Mouse (Mus musculus) right cerebral cortex, adult 18-20 months (tissue): Measurements from ENCODE around the gene Inhbb.
A peak's percentile ranks its signal among the peaks of the same experiment; 100 is the strongest.

Source experiments
- DNase-seq: peaks from one replicate; pipeline ENCODE4 v3.0.0; 2022; ENCODE audit warnings: mixed read lengths

Inhbb gene

DNA sequence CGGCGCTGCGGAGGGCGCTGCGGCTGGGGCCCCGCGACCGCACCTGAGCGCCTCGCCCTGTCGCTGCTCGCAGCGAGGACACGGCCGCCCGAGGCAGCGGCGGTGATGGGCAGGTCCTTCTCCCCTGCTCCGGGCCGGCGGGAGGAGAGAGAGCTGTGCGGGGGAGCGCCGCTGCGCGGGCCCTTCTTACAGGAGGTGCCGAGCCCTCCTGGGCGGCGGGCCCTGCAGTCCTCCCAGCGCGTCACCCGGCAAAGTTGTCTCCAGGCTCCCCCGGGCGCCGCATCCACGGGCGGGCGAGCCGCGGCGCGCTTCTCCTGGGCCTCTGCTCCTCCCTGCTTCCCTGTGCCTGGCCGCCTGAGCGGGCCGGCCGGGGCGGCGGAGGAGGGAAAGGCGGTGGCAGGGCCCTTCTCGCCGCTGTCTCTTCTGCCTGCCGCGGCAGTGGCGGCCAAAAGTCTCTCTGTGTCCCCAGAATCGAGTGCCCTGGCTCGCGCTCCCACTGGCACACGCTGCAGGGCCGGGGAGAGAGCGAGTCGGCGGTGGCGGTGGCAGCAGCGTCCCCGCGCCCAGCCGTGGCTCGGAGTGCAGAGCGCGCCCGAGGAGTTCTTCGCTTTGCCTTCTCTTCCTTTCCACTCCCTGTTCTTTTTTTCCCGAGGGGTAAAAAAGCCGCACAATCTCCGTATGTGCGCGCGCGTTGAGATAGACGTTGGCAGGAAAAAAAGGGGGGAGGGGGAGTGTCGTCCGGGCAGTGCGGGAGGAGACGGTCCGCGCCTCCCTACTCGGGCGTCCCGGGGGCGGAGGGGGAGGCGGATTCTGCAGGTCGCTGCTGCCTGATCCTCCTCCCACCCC lies at the start of gene Inhbb:
TSS of gene Inhbb (minus strand) at position 673 of the 846 bp plus-strand sequence.
- peak; percentile 37 for DNase-seq

DNA sequence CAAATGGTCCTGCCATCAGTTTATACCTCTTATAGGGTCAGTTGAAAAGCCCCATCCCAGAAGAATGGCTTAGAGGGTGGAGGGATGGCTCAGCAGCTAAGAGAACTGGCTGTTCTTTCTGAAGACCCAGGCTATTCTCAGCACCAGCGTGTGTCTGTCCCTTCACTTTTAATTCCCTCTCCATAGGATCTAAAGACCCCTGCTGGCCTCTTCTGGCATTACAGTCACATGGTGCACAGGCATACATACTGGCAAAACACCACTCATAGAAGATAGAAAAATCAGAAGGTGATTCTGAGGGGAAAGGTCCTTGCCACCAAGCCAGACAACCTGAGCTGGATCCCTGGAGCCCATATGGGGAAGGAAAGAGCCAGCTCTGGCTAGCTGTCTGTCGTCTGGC lies 41.3 kb upstream of the Inhbb start:
- no peak for DNase-seq

DNA sequence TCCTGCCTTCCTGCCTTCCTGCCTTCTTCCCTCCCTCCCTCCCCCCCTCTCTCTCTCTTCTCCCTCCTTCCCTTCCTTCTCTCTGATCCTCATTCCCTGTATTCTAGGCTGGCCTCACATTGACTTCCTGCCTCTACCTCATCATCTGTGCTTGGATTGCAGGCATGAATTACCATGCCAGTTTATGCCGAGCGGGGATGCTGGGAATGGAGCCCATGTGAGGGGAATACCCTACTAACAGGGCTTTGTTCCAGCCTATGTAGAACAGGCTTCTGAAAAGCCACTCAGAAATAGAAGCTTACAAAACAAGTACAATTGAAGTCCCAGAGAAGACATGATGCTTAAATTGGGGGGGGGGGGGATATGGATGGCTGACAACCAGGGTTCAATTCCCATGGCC lies 38.0 kb upstream of the Inhbb start:
- no peak for DNase-seq

DNA sequence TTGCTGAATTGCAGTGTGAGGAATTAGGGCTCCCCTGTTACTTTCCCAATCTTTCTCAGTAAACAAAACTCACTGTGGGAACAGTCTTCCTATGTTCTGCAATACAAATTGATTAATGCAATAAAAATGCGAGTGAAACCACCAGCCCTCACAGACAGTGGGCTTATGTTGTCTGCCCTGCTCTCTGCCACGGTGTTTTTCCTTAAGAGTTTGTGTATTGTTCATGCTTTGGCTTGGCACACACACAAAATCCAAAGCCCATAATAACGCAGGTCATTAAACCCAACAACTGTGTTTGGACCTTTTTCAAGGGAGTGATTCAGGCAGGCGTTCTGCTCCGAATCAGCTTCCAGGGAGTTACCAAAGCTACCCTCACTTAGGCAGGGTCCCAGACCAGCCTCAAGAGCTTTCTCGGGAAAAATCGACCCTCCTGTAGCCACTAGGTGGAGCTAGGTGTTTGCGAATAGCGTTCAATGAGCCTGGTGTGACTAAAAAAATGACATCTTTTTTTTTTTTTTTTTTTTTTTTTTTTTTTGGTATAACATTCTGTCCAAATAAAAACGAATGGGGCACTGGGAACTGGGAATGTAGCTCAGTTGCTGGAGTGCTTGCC lies 36.1 kb upstream of the Inhbb start:
- DNase-seq: peak; percentile 40

DNA sequence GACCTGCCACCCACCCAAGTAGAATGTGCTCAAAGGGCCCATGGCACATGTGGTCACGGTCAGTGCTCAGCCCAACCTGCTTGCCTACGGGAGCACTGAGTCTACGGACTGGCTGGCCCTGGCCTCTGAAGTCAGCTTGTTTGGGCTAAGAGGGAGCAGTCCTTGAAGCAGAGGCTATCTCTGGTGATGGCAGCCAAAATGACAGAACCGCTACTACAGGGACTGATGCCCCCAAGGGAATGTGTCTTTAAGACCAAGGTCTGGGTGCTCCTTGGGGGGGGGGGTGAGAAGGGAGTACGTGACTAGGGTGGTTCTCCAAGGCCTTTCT lies 35.4 kb upstream of the Inhbb start:
- DNase-seq: no peak

DNA sequence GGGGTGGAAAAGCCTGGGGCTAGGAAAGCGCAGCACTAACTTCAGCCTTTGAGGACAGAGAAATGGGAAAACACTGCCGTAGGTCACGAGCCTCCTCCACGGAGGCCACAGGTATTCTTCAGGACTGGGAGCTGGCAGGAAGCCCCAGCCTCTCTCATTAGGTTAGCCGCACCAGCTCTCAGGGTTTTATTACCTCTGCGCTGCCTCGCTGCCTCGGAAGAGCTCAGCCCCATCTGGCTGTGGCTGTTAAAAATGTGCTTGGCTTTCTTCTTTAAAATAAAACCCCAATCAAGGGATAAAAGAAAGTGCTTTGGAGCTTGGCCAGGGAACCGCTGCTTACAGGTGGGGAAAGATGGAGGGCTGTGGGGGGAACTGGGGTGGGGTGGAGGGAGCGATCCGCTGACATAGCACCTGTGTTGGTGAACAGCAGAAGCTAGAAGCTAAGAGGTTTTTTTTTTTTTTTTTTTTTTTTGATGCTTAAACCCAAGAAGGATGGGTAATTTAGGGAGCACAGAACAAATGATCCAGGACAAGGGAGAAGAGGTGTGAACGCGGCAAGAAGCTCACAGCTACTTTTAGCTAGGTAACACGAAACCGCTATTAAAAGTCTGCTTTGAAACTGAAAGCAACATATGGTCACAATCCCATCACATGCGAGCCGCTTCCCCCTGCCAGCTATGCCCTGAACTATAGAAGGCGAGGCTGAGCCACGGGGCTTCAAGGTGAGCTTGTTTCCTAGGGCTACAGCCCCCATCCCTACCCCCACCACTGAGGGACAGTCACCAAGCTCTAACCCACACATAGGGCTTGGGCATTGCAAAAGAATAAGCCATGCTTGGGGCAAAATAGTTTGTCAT lies 34.9 kb upstream of the Inhbb start:
- DNase-seq: no peak

DNA sequence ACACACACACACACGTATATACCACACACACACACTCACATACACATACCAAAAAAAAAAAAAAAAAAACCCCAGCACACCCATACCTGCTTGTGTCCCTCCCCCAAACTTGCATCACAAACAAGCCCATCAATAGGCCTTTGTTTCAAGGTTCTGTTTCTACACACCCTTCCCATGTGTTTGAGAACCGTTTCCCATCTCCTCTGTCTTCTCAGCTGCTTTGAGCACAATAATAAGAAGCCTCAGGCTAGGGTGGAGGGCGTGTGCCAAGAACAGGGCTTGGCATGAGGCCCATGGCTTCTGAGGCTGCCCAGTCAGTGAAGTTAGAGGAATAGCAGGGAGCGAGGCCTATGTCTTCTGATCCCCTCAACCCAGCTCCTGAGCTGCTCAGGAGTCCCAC lies 31.7 kb upstream of the Inhbb start:
- no peak for DNase-seq

DNA sequence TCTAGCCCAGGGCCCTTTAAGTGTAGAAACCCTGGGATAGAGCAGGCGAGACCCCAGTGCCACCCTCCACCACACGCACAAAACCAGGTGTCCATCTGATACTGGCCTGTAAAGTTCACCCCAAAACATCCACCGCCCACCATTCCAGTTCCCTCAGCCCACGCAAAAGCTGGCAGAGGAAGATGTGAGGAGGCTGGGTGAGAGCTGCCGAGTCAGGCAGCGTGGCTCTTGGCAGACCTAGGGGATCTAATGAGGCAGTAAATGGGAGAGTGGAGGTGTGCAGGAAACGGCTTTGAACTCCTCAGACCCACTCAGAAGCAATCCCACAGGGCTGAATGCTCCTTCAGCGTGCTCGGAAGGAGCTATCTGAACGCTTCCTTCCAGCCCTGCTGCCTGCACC lies 29.4 kb upstream of the Inhbb start:
- peak; percentile 53 for DNase-seq

DNA sequence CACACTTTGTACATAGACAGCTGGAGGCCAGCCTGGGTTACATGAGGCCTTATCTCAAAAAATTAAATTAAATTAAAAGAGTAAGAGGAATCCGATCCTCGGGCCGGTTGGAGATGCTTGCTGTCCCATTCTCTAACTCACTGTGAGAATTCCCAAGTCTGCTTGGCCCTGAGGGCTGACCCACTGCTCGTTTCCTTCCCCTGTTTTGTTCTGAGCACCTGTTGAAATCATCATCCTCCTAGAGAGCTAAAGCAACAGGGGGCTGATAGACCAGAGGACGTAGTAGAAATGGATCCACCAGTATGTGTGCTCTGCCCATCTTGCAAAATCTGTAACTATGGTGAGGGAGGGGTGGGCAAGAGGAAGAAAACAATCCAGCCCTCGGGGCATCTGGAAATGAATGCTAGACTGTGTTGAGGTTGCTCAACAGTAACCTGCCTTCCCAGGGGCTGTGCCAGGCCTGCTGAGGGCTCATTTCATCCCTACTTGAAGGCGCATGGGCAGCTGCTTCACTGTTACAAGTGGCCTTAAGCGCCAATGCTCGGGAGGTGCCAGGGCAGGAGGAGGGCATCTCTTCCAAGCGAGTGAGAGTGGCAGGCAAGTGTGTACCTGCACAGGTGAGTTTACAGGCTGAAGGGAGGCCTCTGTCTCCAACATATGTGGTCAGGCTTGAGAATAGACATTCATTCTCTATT lies 28.8 kb upstream of the Inhbb start:
- DNase-seq: no peak

DNA sequence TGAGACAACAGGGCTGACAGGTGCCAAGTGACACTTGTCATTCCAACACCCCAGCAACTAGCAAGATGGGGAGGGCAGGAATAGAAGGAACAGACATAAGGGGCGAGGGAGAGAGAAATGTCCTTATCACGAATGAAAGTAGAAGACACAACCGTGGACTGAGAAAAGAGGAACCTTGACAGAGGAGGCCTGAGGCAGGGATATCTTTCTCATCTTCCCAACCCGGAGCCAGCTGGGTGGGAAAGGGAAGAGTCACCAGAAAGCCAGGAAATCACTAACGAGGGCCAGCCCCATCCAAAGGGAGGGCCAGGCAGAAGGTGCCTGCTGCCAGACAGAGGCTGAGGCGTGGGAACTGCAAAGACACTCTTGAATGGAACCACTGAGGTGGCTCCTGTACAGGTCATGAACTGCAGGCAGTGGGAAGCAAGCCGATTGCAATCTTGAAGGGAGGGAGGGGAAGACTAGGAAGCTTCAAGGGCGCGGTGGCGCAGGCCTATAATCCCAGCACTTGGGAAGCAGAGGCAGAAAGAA lies 24.8 kb upstream of the Inhbb start:
- no peak for DNase-seq

DNA sequence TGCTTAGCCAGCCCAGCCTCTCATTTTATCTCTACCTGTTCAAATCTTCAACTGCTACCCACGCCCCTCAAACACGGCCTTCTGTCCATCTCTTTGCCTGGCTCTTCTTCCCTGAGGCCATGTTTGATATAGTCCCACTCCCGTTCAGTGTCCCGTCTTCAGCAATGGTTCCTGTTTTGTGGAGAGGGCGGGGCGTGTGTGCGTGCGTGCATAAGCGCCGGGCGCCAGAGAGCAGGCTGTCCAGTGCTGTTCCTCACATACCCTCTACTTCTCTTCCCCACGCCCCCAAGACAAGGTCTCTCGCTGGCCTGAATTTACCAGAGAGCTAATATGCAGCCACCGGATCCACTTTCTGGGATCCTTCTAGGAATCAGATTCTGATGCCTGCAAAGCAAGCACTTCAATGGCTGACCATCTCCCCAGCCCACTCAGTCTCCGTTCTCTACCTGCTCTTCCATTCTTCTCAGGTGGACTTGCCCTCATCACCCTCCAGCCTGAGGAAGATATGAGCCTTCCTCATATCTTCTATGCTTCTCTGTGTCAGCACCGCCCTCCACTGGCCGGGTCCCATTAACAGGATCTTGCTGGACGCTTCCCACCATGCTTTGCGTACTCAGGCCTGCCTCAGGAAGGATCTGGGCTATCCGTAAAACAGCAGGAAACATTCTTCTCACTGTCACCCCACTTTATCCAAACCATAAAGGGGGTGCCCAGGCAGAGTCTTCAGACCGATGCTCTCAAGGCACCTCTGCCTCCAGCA lies 21.7 kb upstream of the Inhbb start:
- DNase-seq: no peak

DNA sequence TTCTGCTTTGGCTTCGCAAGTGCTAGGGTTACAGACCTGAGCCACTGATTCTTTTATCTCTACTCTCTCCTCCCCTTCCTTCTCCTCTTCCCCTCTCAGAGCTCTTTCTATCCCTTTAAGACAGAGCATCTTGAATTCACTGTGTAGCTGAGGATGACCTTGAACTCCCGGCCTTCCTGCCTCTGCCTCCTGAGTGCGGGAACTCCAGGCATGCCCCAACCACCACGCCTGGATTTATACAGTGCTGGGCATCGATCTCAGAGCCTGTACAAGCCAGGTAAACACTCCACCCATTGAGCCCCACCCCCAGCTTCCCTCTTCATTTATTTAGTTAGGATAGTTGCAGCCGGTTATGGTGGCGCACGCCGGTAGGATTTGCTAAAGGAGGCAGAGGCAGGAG lies 20.9 kb upstream of the Inhbb start:
- no peak for DNase-seq

DNA sequence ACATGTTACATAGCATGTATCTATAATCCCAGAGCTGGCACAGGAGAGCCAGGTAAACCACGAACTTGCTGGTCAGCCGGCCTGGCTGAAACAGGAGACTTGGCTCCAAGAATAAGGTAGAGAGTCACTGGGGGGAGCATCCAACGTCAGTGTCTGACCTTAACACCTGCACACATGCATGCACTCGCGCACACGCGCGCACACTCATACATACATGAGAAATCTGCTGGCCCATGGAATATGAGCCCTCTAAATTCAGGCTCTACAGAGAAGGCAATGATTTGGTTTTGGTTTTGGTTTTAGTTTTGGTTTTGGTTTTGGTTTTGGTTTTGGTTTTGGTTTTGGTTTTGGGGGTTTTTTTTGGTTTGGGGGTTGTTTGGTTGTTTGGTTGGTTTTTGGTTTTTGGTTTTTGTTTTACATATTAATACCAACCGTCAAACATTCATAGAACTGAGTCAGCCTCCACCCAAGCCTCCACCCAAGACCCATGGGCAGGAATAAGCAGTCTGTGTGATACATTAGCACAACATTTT lies 16.1 kb upstream of the Inhbb start:
- DNase-seq: no peak

DNA sequence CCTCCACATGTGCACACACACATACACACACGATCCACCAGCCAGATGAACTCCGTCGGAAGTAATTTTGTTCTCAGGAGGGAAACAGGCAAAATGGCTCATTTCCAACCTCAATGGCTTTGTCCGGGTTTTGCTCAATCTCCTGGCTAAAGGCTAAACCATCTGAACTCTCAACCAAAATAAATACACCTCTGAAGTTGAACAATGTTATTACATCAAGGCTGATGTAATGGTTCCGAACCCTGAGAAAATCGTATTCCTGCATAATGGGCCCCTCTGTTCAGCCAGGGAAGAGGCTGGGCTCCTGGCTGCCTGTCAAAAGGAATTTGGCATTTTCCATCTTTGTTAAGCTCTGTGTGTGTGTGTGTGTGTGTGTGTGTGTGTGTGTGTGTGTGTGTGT lies 15.4 kb upstream of the Inhbb start:
- no peak for DNase-seq

DNA sequence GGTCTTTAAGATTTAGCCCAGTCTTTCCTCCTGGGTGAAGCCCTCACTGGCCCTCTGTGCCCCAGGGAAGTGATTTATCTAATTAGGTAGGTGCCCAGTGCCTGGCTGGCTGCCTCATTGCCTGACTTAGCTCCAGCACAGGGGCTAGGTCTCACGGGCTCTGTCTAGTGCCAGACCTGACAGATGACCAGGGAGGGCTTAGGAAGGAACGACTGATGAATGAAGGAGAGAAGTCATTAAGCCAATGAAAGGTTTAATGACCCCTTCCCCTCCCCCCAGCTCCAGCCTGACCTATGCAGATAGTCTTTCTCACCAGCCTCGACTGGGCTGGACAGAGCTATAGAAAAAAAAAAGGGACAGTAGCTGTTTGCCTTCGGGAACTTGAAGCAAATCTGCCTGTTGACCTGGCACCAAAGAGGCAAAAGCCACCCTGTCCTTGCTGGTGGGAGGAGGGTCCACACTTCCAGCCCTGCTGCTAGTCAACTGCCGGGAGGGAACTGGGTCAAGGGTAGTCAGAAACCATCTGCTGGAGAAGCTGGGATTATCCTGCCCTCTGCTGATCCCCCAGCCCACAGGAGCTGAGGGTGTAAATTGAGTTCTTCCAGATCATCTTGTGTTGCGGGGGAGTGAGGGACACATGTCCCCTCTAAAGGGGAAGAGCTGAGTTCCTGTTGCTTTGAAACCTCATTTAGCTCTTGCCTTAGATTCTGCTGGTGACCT lies 2.3 kb upstream of the Inhbb start:
- no peak for DNase-seq

DNA sequence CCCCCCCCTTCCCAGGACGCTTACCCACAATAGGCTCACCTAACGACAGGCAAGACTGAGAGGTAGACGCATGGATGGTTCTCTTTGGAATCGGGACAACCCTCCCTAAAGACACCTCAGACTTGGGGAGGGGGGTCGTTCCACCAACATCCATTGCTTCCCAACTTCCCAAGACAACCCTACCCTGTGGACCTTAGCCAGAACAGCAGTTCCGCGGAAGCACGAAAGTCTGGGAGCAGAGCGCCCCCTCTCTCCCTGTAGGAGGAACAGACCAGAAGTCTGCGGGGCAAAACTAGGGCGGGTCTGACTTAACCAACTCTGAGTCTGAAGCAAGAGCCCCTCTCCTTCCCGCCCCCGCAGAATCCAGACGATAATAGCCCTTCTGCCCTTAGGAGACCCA lies 1.5 kb upstream of the Inhbb start:
- peak; percentile 53 for DNase-seq

DNA sequence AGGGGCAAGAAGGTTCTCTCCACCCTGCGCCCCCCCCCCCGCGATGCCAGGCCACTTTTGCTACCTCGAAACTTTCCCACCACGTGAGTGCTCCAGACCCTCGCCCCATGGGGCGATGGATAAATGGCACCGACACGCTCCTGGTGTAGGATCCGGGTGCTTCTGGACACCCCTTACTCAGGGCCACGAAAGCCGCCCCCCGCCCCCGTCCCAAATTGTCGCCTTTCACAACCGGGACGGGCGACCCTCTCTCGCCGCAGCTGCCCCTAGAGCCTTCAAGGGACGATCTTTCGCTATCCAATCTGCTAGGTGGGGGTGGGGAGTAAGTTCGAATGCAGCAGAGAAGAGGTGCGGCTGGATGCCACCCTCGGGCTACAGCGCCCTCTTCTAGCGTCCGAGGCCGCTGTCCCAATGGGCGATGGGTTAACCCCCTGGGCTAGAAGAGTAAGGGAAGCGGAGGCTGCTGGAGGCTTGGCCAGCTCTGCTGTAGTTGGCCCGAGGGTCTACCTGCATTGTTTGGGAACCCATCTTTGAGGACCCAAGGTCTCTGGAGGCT lies 490 bp upstream of the Inhbb start:
- DNase-seq: no peak

DNA sequence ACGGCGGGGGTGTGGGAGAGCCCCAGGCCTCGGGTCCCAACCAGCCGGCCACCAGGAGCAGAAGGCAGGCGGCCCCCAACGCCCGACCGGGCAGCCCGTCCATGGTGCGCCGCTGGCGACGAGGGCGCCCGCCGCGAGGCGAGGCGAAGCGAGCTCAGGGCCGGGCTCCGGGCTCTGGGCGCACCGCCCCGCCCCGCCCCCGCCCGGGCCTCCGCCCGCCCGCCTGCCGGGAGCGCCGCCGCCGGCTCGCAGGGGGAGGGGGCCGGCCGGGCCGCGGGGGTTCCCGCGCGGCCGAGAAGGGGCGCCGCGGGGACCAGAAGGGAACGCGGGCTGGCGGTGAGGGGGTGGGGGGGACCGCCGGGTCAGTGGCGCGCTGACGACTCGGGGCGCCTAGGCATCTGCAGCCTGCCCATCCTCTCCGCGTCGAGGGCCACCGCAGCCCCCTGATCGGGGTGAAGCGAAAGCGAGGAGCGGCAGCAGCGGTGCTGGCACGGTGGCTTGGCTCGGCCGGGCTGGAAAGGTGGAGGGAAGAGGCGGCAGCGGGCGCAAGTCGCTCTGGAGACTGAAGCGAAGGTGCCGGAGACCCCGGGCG lies 968 bp downstream of the Inhbb start:
- no peak for DNase-seq

DNA sequence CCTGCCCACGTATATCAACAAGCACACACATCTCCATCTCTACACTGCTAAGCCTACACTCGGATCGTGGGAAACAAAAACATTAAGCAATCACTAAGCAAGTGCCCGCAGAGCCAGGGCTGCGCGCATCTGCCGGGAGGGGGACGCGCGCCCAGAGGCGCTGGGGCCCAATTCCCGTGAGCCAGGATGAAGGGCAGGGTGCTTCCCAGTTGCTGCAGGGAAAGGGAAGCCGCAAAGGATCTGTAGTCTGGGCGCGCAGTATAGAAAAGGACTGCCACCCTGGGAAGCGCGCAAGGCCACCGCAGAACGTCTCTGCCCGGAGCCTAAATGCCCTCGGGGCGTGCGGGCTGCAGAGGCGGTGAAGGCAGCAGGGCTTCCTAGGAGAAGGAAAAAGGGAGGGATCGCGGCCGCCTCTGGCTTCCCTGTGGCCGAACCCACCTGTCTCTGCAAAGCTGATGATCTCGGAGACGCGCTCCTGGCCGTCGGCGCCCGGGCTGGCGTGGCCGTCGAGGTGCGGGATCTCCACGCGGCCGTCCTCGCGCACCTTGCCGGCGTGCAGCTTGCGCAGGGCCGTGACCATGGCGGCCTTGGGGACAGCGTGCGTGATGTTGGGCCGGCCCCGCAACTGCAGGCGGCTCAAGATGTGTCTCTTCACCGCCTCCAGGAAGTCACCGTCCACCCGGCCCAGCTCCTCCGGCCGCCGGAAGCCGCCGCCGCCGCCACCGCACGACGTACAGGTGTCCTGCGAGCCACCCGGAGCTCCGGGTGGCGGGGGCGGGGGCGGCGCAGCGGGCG lies 1.7 kb downstream of the Inhbb start:
- no peak for DNase-seq
